Mouse (Mus musculus) stomach, embryonic 14.5 days (tissue): ENCODE measurements around the gene Il12rb1. TPM values are rescaled to one million over a fixed set of nuclear protein-coding genes. Genes with fewer than 3 reads are reported as not detected.

ENCODE experiments used
- ATAC-seq: fragments of 200-750 bp; cut with Nextera tagmentation; 2 replicates; pipeline ENCODE4 v1.8.0; 2017; ENCODE audit warnings: low read depth, moderate TSS enrichment; ENCODE audit not compliant: insufficient number of reproducible peaks, insufficient read depth, low FRiP score
- H3K27ac ChIP-seq: fragments of 300-500 bp; sonication (generic); 2 replicates; pipeline ENCODE4 v1.5.1; 2014; ENCODE audit warnings: mild to moderate bottlenecking, low read length, moderate library complexity, mixed read lengths
- H3K27me3 ChIP-seq: fragments of 300-500 bp; sonication (generic); 2 replicates; pipeline ENCODE4 v1.6.1; 2014; ENCODE audit warnings: low read length, control low read depth, mixed read lengths; ENCODE audit not compliant: control insufficient read depth, insufficient read depth
- H3K36me3 ChIP-seq: fragments of 300-500 bp; sonication (generic); 2 replicates; pipeline ENCODE4 v1.6.1; 2014; ENCODE audit warnings: mild to moderate bottlenecking, control low read depth, low read length, moderate library complexity, mixed read lengths; ENCODE audit not compliant: control insufficient read depth, insufficient read depth
- H3K4me1 ChIP-seq: fragments of 300-500 bp; sonication (generic); 2 replicates; pipeline ENCODE4 v1.6.1; 2014; ENCODE audit warnings: low read length, control low read depth, mixed read lengths; ENCODE audit not compliant: control insufficient read depth, insufficient read depth
- H3K4me2 ChIP-seq: fragments of 300-500 bp; sonication (generic); replicated peaks from 2 replicates; pipeline ENCODE4 v1.6.1; 2014; ENCODE audit warnings: low read depth, low read length, control low read depth
- H3K4me3 ChIP-seq: fragments of 300-500 bp; sonication (generic); 2 replicates; pipeline ENCODE4 v1.5.1; 2014; ENCODE audit warnings: low read depth, low read length, control low read depth
- H3K9ac ChIP-seq: fragments of 300-500 bp; sonication (generic); replicated peaks from 2 replicates; pipeline ENCODE4 v1.6.1; 2014; ENCODE audit warnings: low read depth, mild to moderate bottlenecking, control low read depth, low read length, moderate library complexity, mixed read lengths
- H3K9me3 ChIP-seq: fragments of 300-500 bp; sonication (generic); 2 replicates; pipeline ENCODE4 v1.6.1; 2016; ENCODE audit warnings: low read depth, low read length, control low read depth; ENCODE audit not compliant: control insufficient read depth
- WGBS: fragments of 180-500 bp; shearing (Covaris S2); extraction: QIAGEN DNeasy Blood & Tissue Kit; methylation state at CpG from one replicate; pipeline ENCODE4 v1.1.7; 2014; 5-methylcytosine and 5-hydroxymethylcytosine counted together
- polyA plus RNA-seq: library from polyadenylated mRNA; unstranded; fragments of >200 nt; fragmentation: Nextera tagmentation; extraction: Ambion mirVana; gene quantifications from 2 replicates; pipeline ENCODE4 v1.2.1, GENCODE M21; 2014

The Il12rb1 gene
- polyA plus RNA-seq, 1 experiment from 2014 or later = not detected

GRCm38 (mm10) chr8:70849333-70849990 lies 41.2 kb downstream of the Il12rb1 start:
- no peak overlapping the region for H3K27ac ChIP-seq
- 85% methylated on average over 3 of the region's 3 CpGs for WGBS

GRCm38 (mm10) chr8:70850132-70850845 lies 42.0 kb downstream of the Il12rb1 start:
- H3K4me2 ChIP-seq = no peak overlapping the region
- no peaks in the 10 kb centered on the region for H3K4me1 ChIP-seq
- H3K36me3 ChIP-seq = no peaks in the 10 kb centered on the region
- no peak for ATAC-seq
- H3K9ac ChIP-seq = no peak overlapping the region
- H3K27me3 ChIP-seq = no peaks in the 10 kb centered on the region
- no peaks in the 10 kb centered on the region for H3K9me3 ChIP-seq
- no peak overlapping the region for H3K27ac ChIP-seq
- WGBS = 75% methylated on average over 7 of the region's 7 CpGs
- no peak overlapping the region for H3K4me3 ChIP-seq

More at GRCm38 (mm10) chr8:70849333-70849990, 41.2 kb downstream of the Il12rb1 start:
- Histone ChIP-seq H3K9me3 (no peaks in the 10 kb centered on the region), H3K9ac (no peak overlapping the region), H3K4me1 (no peaks in the 10 kb centered on the region), H3K36me3 (no peaks in the 10 kb centered on the region), H3K27me3 (no peaks in the 10 kb centered on the region), H3K4me3 (no peak overlapping the region), H3K4me2 (no peak overlapping the region)
- no peak for ATAC-seq

DNA sequence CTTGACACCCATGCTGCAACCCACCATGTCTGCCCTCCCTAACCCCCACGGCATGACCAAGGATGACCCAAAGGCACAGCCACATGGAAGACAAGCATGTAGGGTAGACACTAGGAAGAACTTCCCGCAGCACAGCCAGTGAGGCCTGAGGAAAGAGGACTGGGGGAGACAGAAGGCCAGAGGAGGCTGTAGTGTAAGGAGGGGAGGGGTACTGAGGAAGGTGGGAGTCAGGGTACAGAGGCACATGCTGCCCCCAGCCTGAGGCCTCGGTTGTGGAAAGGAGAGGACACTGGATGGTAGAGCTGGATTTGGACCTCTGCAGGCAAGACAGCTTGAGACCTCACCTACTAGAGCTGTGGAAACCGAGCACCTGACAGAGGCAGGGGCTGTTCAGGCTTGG lies 42.7 kb downstream of the Il12rb1 start:
- H3K4me3 ChIP-seq = no peak overlapping the region
- H3K27me3 ChIP-seq = no peaks in the 10 kb centered on the region
- H3K9ac ChIP-seq = no peak overlapping the region
- no peaks in the 10 kb centered on the region for H3K36me3 ChIP-seq
- no peaks in the 10 kb centered on the region for H3K9me3 ChIP-seq
- WGBS = 87% methylated on average over 4 of the region's 4 CpGs
- ATAC-seq = no peak
- no peaks in the 10 kb centered on the region for H3K4me1 ChIP-seq
- no peak overlapping the region for H3K4me2 ChIP-seq
- no peak overlapping the region for H3K27ac ChIP-seq

DNA sequence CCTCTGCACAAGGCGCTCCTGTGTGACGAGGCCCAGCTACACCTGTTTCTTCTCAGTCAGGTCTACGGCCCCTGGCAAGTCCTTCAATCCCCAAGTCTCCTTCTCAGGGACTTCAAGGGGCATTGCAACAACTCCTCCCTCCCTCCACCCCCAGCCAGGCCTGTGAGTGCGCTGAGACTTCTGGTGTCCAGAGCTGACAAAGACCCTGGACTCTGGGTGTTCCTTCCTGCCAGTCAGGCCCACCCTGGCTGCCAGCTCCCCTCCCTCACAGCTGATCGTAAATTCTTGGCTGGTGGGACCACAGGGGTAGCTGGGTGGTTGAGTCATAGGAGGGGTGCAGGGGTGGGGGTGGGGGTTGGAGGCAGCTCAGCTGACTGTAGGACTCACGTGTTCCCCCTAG lies 43.6 kb downstream of the Il12rb1 start:
- Histone ChIP-seq H3K27me3 (no peaks in the 10 kb centered on the region), H3K9ac (0 out of 2 replicates have a peak overlapping the region, but pooled peaks have one; percentile 7), H3K4me3 (no peak overlapping the region), H3K36me3 (no peaks in the 10 kb centered on the region), H3K27ac (no peak overlapping the region), H3K4me2 (no peak overlapping the region), H3K9me3 (no peaks in the 10 kb centered on the region), H3K4me1 (no peaks in the 10 kb centered on the region)
- 52% methylated on average over 6 of the region's 6 CpGs for WGBS
- ATAC-seq = no peak; the same call in 1 of the 2 replicates

DNA sequence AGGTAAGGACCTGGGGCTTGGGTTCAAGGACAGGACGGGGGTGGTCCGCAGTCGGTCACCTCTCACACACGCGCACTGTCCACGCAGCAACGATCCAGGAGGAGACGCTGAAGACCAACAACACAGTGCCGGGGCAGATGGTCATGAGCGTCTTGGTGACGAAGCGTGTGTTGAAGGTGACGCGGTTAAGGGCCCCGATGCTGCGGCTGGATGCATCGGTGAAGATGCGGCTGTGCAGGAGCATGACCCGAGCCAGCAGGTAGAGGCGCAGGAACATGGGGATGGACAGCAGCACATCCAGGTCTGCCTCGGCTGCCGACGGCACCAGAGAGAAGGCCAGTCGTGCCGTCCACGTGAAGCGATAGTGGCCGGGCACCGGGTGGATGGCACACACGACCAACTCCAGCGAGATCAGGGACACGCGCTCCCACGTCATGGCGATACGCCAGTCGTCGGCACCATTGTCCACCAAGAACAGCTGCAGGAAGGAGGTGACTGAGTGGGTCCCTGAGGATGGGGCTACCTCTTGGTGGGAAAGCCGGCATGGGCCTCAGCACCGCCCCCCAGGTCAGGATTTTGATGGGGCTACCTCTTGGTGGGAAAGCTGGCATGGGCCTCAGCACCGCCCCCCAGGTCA lies 44.5 kb downstream of the Il12rb1 start:
- H3K27me3 ChIP-seq = no peaks in the 10 kb centered on the region
- no peak overlapping the region for H3K9ac ChIP-seq
- H3K4me3 ChIP-seq = no peak overlapping the region
- 87% methylated on average over 41 of the region's 41 CpGs for WGBS
- H3K27ac ChIP-seq = no peak overlapping the region
- no peak for ATAC-seq
- no peak overlapping the region for H3K4me2 ChIP-seq
- no peaks in the 10 kb centered on the region for H3K9me3 ChIP-seq
- no peaks in the 10 kb centered on the region for H3K36me3 ChIP-seq
- H3K4me1 ChIP-seq = peaks cover 3% of the 10 kb centered on the region; the same call in 1 of the 2 replicates

- no peak for ATAC-seq
- H3K4me2 ChIP-seq = no peak overlapping the region
Measured at GRCm38 (mm10) chr8:70853863-70854262, 45.6 kb downstream of the Il12rb1 start.

DNA sequence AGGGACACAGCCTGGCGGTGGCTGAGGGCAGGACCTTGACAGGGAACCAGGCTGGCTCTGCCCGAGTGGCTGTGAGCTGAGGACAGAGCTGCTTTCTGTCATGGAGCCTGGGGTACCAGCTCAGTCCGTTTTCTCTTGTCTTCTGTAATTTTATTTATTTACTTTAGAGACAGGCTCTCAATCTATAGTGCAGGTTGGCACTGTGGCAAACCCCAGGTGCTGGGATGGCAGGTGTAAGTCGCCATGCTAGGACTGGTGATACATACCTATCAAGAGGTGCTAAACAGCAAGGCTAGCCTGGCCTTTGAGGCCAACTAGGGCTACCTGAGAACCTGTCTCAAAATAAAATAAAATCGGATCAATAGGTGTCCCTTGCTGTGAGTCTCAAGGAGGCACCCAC lies 47.8 kb downstream of the Il12rb1 start:
- Histone ChIP-seq H3K36me3 (no peaks in the 10 kb centered on the region), H3K4me3 (no peak overlapping the region), H3K4me1 (peaks cover 3% of the 10 kb centered on the region; the same call in 1 of the 2 replicates), H3K9me3 (no peaks in the 10 kb centered on the region), H3K27me3 (no peaks in the 10 kb centered on the region), H3K27ac (no peak overlapping the region), H3K4me2 (peak overlapping the region; percentile 89; the same call in 1 of the 2 replicates), H3K9ac (no peak overlapping the region)
- no peak for ATAC-seq
- 63% methylated on average over 5 of the region's 5 CpGs for WGBS

More at GRCm38 (mm10) chr8:70853863-70854262, 45.6 kb downstream of the Il12rb1 start:
- Histone ChIP-seq H3K9me3 (no peaks in the 10 kb centered on the region), H3K27ac (no peak overlapping the region), H3K9ac (no peak overlapping the region), H3K4me1 (peaks cover 3% of the 10 kb centered on the region; the same call in 1 of the 2 replicates), H3K27me3 (no peaks in the 10 kb centered on the region), H3K4me3 (no peak overlapping the region), H3K36me3 (no peaks in the 10 kb centered on the region)
- WGBS = 81% methylated on average over 2 of the region's 2 CpGs

- peaks cover 3% of the 10 kb centered on the region; the same call in 1 of the 2 replicates for H3K4me1 ChIP-seq
- H3K4me3 ChIP-seq = peak overlapping the region; percentile 43
- H3K4me2 ChIP-seq = peak overlapping the region; percentile 89
- H3K27me3 ChIP-seq = 0 out of 2 replicates have a peak, but pooled peaks cover 3% of the 10 kb centered on the region
- no peaks in the 10 kb centered on the region for H3K9me3 ChIP-seq
- peak; percentile 79 for ATAC-seq
- H3K9ac ChIP-seq = peak overlapping the region; percentile 28; the same call in 1 of the 2 replicates
- 8% methylated on average over 32 of the region's 33 CpGs for WGBS
- no peaks in the 10 kb centered on the region for H3K36me3 ChIP-seq
- H3K27ac ChIP-seq = no peak overlapping the region
Measured at GRCm38 (mm10) chr8:70856541-70857197, 48.4 kb downstream of the Il12rb1 start.
